Mouse (Mus musculus): ENCODE results near the gene Negr1. TPM values are rescaled to one million over a fixed set of nuclear protein-coding genes. Genes with fewer than 3 reads are reported as not detected.

Negr1 gene
- total RNA-seq (2021), result 100 to 1,000 TPM; 123 to 128 TPM
- long read RNA-seq, experiment 1, partial matches to known transcripts, result 13 of 13 reads
- long read RNA-seq, experiment 1, other reads (novel, unspliced or antisense), result 0 of 13 reads
- long read RNA-seq, experiment 2, partial matches to known transcripts, result 21 of 22 reads
- long read RNA-seq, experiment 2, other reads (novel, unspliced or antisense), result 1 of 22 reads

GRCm38 (mm10) chr3:156561524-156562423 lies at the start of gene Negr1:
TSS of gene Negr1 (plus strand) at chr3:156561794.
- DNase-seq (ENCODE audit: low spot score in 2 of 2), result peak; percentile 86 to 89

GRCm38 (mm10) chr3:156526461-156526933 lies 35.1 kb upstream of the Negr1 start:
- DNase-seq (ENCODE audit: low spot score in 2 of 2), result peak in 1 of 2 experiments; percentile 49

- DNase-seq (ENCODE audit: low spot score in 2 of 2), result peak in 1 of 2 experiments; percentile 10
Measured at GRCm38 (mm10) chr3:156527231-156527995, 34.2 kb upstream of the Negr1 start.

- DNase-seq (ENCODE audit: low spot score in 2 of 2), result peak in 1 of 2 experiments; percentile 58
Measured at GRCm38 (mm10) chr3:156559441-156559825, 2.2 kb upstream of the Negr1 start.

- DNase-seq (ENCODE audit: low spot score in 2 of 2), result peak; percentile 59 to 65
Measured at GRCm38 (mm10) chr3:156559826-156560471, 1.6 kb upstream of the Negr1 start.

- DNase-seq (ENCODE audit: low spot score in 2 of 2), result peak; percentile 83 to 94
Measured at GRCm38 (mm10) chr3:156560766-156561165, 828 bp upstream of the Negr1 start.

GRCm38 (mm10) chr3:156562424-156562785 lies 811 bp downstream of the Negr1 start:
- DNase-seq (ENCODE audit: low spot score in 2 of 2), result peak; percentile 22 to 32

GRCm38 (mm10) chr3:156562796-156563195 lies 1.2 kb downstream of the Negr1 start:
- no peak for DNase-seq (ENCODE audit: low spot score in 2 of 2)

- no peak for DNase-seq (ENCODE audit: low spot score in 2 of 2)
Measured at GRCm38 (mm10) chr3:156563353-156563752, 1.8 kb downstream of the Negr1 start.

- DNase-seq (ENCODE audit: low spot score in 2 of 2), result no peak
Measured at GRCm38 (mm10) chr3:156573465-156573864, 11.9 kb downstream of the Negr1 start.

GRCm38 (mm10) chr3:156576292-156576691 lies 14.7 kb downstream of the Negr1 start:
- DNase-seq (ENCODE audit: low spot score in 2 of 2), result no peak

- no peak for DNase-seq (ENCODE audit: low spot score in 2 of 2)
Measured at GRCm38 (mm10) chr3:156590612-156591011, 29.0 kb downstream of the Negr1 start.

- DNase-seq (ENCODE audit: low spot score in 2 of 2), result no peak
Measured at GRCm38 (mm10) chr3:156591125-156591524, 29.5 kb downstream of the Negr1 start.

GRCm38 (mm10) chr3:156606846-156607245 lies 45.3 kb downstream of the Negr1 start:
- DNase-seq (ENCODE audit: low spot score in 2 of 2), result no peak

GRCm38 (mm10) chr3:156619921-156620320 lies 58.3 kb downstream of the Negr1 start:
- DNase-seq (ENCODE audit: low spot score in 2 of 2), result no peak

- no peak for DNase-seq (ENCODE audit: low spot score in 2 of 2)
Measured at GRCm38 (mm10) chr3:156628594-156628993, 67.0 kb downstream of the Negr1 start.

- no peak for DNase-seq (ENCODE audit: low spot score in 2 of 2)
Measured at GRCm38 (mm10) chr3:156632942-156633341, 71.3 kb downstream of the Negr1 start.

GRCm38 (mm10) chr3:156639382-156639781 lies 77.8 kb downstream of the Negr1 start:
- DNase-seq (ENCODE audit: low spot score in 2 of 2), result no peak

GRCm38 (mm10) chr3:156643710-156644363 lies 82.2 kb downstream of the Negr1 start:
- DNase-seq (ENCODE audit: low spot score in 2 of 2), result peak in 1 of 2 experiments; percentile 63

- DNase-seq (ENCODE audit: low spot score in 2 of 2), result no peak
Measured at GRCm38 (mm10) chr3:156648378-156648777, 86.8 kb downstream of the Negr1 start.

All from layer of hippocampus, postnatal 14 days (tissue).